In genomic region chr17:34911945-34912351, GRCm38 (mm10) we compare ENCODE assay signal across 8 mouse cellular contexts. TPM values are rescaled to one million over a fixed set of nuclear protein-coding genes. Genes with fewer than 3 reads are reported as not detected.
A peak's percentile ranks its signal among the peaks of the same experiment; 100 is the strongest.
DNase-seq lines count a peak whose midpoint lies in the region; ATAC-seq and TF ChIP-seq lines count a peak whose summit lies in the region.

No protein-coding gene starts in this region.

- 33% methylated on average over 5 of the region's 5 CpGs for WGBS in liver, adult 2 months

- H3K27me3 ChIP-seq in liver, adult 2 months (ENCODE audit: control insufficient read depth, insufficient read depth, low read length) = no peaks in the 10 kb centered on the region

- no peak overlapping the region for H3K27ac ChIP-seq in gastrocnemius, adult 2 months
- no peak overlapping the region for H3K27ac ChIP-seq in liver, adult 2 months (replicated peaks; ENCODE audit: insufficient read depth, low read depth, low read length)

- ATAC-seq in monocyte, adult 5-6 weeks (replicated peaks; ENCODE audit: insufficient number of reproducible peaks, low FRiP score, low TSS enrichment, poor library complexity, severe bottlenecking) = peak; percentile 72

- intact Hi-C loops in gastrocnemius, adult 2 months (cut with DNase I) = loop anchor here (1.0 kb wide), 1 partner anchor 57 kb away; no protein-coding TSS in a partner anchor

- H3K9ac ChIP-seq in liver, adult 2 months (ENCODE audit: low read depth, low read length) = no peak overlapping the region

- no peaks in the 10 kb centered on the region for H3K79me2 ChIP-seq in liver, adult 2 months (ENCODE audit: control insufficient read depth, insufficient read depth, low read length)

- no peaks in the 10 kb centered on the region for H3K4me1 ChIP-seq in liver, adult 2 months (ENCODE audit: control insufficient read depth, insufficient read depth, low read length)

- peak; percentile 70 for DNase-seq in layer of hippocampus, adult 11-12 months (ENCODE audit: low spot score)
- no peak for DNase-seq in layer of hippocampus, adult 9-10 months (ENCODE audit: low spot score)
- DNase-seq in cerebellum, postnatal 10 days = peak; percentile 79 to 87
- DNase-seq in gastrocnemius, adult 2 months = peak; percentile 80
- DNase-seq in kidney, adult 11 months = peak; percentile 81
- peak; percentile 50 for DNase-seq in liver, adult 2 months (ENCODE audit: extremely low read depth, low read depth, low spot score)
- peak; percentile 85 to 97 for DNase-seq in spleen, postnatal 4 days (ENCODE audit: low spot score in 2 of 2)

- H3K36me3 ChIP-seq in liver, adult 2 months (ENCODE audit: control insufficient read depth, insufficient read depth, low read length) = peaks cover 19% of the 10 kb centered on the region; the same call in 1 of the 2 replicates

- peak; percentile 83 for TF ChIP-seq CTCF in gastrocnemius, adult 2 months (IDR thresholded peaks at IDR 0.05)
- peak; percentile 97 for TF ChIP-seq CTCF in liver, adult 2 months (IDR thresholded peaks at IDR 0.05; ENCODE audit: low read depth, low read length)

- no peak for TF ChIP-seq POLR2A in liver, adult 2 months (IDR thresholded peaks at IDR 0.05; ENCODE audit: extremely low read depth, insufficient read depth, low read length)

- no peak overlapping the region for H3K4me3 ChIP-seq in gastrocnemius, adult 2 months
- H3K4me3 ChIP-seq in liver, adult 2 months (ENCODE audit: insufficient read depth, low read depth, low read length) = no peak overlapping the region

RNA-seq across cellular contexts. Expression of gene Slc44a4, which starts 2.3 kb away (rescaled TPM):
- not detected for total RNA-seq in gastrocnemius, adult 2 months (2021)
- total RNA-seq in liver, adult 2 months (2014; rRNA removed) = 0.13 and 0.18 TPM in 2 replicates
- polyA plus RNA-seq in liver, adult 2 months (2012; rRNA removed) = 0.34 and 0.35 TPM in 2 replicates
- not detected in 3 replicates for total RNA-seq in monocyte, adult 5-6 weeks (2017)

RNA-seq across cellular contexts. Expression of gene Ehmt2, which starts 13.7 kb away (rescaled TPM):
- total RNA-seq in gastrocnemius, adult 2 months (2021) = 10 to 100 TPM; 28.0 to 29.6 TPM
- total RNA-seq in liver, adult 2 months (2014; rRNA removed) = 45.2 and 54.6 TPM in 2 replicates
- polyA plus RNA-seq in liver, adult 2 months (2012; rRNA removed) = 81.8 and 103 TPM in 2 replicates
- total RNA-seq in monocyte, adult 5-6 weeks (2017) = 92.4 to 105 TPM (median 102 TPM) in 3 replicates

RNA-seq across cellular contexts. Expression of gene C2, which starts 13.9 kb away (rescaled TPM):
- 1 to 10 TPM; 1.3 to 3.4 TPM for total RNA-seq in gastrocnemius, adult 2 months (2021)
- total RNA-seq in liver, adult 2 months (2014; rRNA removed) = 101 and 113 TPM in 2 replicates
- 65.1 and 82.1 TPM in 2 replicates for polyA plus RNA-seq in liver, adult 2 months (2012; rRNA removed)
- total RNA-seq in monocyte, adult 5-6 weeks (2017) = not detected in 3 replicates

RNA-seq across cellular contexts. Expression of gene Neu1, which starts 19.1 kb away (rescaled TPM):
- 10 to 100 TPM; 10.5 to 12.0 TPM for total RNA-seq in gastrocnemius, adult 2 months (2021)
- total RNA-seq in liver, adult 2 months (2014; rRNA removed) = 27.6 and 36.8 TPM in 2 replicates
- 52.5 and 62.5 TPM in 2 replicates for polyA plus RNA-seq in liver, adult 2 months (2012; rRNA removed)
- 29.6 to 39.9 TPM (median 37.2 TPM) in 3 replicates for total RNA-seq in monocyte, adult 5-6 weeks (2017)

RNA-seq across cellular contexts. Expression of gene Gm20547, which starts 30.1 kb away (rescaled TPM):
- not detected for total RNA-seq in gastrocnemius, adult 2 months (2021)
- 1.1 TPM in 1 of 2 replicates, not detected in the other for total RNA-seq in liver, adult 2 months (2014; rRNA removed)
- 0.09 TPM in 1 of 2 replicates, not detected in the other for polyA plus RNA-seq in liver, adult 2 months (2012; rRNA removed)
- total RNA-seq in monocyte, adult 5-6 weeks (2017) = not detected in 3 replicates

Comparison
In these comparisons a context has a peak if more than half of its experiments do, and no peak if none do; other contexts are left out.
1. RNA of gene C2, which starts 13.9 kb away (total RNA-seq): 101 to 113 TPM in liver, adult 2 months; 1.3 to 3.4 TPM in gastrocnemius, adult 2 months and not detected in monocyte, adult 5-6 weeks; every median in the first group is over 10 times any median in the second.